Mouse (Mus musculus): ENCODE data around the gene Rab7.

The Rab7 gene

DNA sequence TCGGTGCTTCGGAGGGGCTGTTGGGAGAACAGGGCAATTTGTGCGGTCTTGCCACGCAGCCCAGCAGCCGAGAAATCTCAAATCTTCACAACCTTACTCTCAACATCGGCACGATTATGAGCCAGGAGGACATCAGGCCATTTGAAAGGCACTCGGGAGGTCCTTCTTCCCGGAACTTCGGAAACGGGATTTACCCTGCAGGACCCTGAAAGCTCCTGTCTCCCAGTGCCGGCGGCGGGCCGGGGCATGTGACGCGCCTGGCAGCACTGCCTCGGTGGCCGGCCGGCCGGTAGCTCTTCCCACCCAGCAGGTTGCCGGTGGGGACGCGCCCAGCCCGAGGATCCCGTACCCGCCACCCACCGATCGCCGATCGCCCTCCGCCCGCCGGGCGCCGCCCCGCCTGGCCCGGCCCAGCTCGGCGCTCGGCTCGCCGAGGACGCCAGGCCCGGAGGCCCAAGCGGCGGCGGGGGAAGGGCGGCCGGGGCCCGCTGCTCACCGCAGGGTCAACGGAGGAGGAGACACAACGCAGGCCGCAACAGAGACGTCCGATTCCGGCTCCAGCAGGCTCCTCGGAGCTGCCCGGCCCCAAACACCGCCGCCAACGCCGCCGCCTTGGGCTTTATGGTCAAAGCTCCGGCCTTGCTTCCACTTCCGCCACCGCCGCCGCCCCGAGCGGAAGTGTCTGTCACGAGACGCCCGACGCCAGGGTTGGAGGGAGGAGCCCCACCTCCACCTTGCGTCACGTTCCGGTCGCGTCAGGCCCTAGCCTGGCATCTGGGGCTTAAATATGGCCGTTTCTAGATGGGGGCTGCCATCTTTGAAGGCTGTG lies at the start of gene Rab7:
Gene Rab7 (minus strand): TSS at position 694 of the 829 bp plus-strand sequence.
- peak; percentile 95 to 97 for DNase-seq

DNA sequence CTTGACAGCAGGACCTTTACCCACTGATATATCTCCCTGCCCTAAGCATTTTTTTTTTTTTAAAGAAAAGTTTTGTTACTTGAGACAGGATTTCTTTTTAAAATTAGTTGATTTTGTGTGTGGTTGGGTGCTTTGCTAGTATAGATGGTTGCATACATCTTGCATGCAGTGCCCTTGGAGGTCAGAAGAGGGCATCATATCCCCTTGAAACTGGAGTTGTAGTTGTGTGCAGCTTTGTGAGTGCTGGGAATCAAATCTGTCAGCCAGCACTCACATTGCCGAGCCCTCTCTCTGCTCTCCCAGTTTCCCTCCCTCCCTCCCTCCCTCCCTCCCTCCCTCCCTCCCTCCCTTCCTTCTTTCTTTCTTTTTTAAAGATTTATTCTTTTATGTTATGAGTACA lies 43.9 kb upstream of the Rab7 start:
- DNase-seq: no peak

DNA sequence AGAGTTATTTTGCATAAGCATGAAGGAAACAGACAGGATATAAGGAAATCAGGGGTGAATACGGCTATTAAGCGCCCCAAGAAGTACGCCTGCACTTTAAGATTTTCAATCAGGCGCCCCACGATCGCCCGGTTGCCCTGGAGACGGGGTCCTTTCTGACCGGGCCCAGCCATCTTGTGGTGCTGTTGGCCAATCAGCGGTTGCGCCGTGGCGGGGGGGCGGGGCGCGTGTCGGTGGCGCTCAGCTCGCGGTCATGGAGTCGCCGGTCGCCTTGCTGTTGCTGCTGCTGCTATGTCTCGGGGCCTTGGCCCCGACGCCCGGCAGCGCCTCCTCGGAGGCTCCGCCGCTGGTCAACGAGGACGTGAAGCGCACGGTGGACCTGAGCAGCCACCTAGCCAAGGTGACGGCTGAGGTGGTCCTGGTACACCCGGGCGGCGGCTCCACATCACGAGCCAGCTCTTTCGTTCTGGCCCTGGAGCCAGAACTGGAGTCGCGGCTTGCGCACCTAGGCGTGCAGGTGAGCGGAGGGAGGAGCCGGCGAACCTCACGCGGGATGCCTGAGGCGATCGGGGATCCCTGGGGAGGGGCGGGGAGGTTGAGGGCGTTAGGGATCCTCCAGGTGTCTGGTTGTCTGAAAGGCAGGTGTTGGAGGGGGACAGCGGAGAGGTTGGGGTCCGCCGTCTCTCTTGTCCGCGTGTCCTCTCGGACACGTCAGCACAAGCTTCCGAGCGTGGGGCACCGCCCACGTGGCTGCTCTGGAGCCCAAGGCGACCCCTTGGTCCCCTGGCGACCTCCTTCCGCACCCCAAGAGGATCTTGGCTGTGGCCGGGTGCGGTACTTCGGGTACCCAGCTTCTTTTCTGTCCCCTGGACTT lies 39.4 kb upstream of the Rab7 start, which contains the start of gene Rpn1:
Gene Rpn1 (plus strand): TSS at position 205 of the 874 bp plus-strand sequence.
- peak; percentile 98 to 99 for DNase-seq

DNA sequence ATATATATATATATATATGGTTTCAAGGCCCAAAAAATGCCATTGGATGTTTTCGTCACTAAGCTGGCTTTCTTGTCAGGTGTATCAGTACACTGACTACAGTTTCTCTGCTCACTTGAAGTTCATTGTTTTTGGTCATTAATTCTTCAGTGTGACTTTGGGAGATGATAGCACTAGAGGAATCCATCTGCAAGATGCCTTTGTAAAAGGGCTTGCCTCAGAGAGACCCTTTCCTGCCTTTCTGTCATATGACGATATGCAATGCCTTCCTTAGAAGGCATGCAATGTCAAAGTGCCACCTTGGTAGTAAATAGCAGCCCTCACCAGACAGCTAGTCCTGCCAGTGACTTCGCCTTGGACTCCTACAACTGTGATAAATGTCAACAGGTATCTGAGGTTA lies 38.6 kb upstream of the Rab7 start:
- DNase-seq: no peak

DNA sequence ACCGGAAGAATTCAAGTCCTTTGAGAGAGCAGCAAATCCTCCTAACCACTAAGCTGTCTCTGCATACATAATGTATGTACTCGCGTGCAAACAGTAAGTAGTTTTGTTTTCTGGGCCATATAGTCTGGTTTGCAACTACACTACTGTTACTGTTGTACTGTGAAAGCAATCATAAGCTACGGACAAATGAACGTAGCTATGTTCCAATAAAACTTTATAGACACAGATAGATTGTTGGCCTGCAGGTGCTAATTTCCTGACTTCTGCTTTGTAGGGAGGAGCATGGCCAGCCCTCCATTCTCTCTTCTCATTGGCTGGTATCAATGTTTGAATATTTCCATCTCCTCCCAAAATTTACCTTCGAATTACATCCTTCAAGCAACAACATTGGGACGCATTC lies 38.0 kb upstream of the Rab7 start:
- DNase-seq: no peak

DNA sequence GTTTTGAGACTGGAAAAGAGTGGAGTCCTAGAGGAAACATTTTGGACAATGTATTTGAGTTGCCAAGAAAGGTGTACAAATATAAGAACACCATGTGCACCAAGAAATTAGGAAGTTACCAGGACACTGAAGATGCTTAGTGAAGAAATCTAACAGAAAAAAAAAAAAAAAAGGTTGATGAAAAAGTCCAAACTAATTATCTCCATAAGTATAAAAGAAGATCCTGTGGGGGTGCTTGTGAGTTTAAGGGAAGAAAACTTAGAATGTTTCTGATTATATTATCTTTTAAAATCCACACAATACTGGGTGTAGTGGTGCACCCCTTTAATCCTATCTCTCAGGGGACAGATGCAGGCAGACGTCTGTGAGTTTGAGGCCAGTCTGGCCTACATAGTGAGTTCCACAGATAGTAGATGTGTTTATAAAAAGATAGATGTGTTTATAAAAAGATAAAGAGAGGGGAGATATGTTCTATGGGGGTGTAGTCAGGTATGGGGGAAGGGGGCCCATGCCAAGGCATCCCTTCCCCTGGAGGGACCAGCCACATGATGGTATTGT lies 31.0 kb upstream of the Rab7 start:
- no peak for DNase-seq

DNA sequence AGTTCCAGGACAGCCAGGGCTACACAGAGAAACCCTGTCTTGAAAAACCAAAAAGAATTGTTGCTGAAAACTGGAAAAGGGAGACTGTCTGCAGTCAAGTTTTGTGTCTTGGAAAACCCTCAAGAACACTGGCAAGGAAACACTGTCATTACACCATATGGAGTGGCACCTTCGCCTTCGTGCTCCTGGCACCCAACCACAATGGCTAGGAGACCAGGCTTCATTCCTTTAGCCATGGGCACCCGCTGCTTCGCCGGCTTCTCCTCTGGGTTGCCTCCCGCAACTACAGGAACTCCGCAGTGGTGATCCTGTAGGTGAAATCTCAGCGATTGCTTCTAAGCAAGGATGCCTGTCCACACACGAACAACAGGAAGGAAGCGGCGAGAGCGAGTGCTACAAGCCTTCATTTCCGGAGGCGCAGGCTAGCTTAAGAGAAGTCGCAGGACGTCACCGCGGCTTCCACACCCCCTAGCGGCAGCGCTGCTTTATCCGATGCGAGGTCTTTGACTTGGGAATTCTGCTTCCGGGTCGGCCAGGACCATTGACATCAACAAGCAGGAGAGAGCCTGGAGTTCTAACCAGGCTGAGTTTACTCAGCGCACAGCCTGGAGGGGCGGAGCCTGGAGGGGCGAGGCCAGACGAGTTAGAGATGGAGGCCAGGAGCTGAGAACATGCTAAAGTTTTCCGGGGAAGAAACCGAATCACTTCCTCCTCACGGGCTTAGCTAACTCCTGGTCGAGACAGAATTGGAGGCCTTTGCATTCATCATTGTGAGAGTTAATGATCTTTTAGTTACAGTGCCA lies 29.9 kb upstream of the Rab7 start:
- peak; percentile 94 to 96 for DNase-seq

DNA sequence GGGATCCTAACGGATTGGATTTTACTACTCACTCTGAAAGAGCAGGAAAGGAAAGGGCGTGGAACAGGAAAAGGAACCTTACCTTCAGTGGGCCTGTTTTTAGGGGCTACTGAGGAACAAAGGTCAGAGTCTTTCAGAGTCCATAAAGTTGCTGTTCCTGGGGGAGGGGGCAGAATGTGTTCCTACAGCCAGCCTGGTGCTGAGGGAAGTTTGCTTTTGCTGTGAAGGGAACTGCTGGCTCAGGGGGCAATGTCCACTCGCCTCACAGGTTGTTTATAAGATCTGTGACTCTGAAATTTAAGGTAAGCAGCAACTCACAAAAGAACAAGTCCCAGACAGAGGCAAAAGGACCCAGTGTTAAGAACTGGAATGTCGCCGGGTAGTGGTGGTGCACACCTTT lies 26.1 kb upstream of the Rab7 start:
- DNase-seq: no peak

DNA sequence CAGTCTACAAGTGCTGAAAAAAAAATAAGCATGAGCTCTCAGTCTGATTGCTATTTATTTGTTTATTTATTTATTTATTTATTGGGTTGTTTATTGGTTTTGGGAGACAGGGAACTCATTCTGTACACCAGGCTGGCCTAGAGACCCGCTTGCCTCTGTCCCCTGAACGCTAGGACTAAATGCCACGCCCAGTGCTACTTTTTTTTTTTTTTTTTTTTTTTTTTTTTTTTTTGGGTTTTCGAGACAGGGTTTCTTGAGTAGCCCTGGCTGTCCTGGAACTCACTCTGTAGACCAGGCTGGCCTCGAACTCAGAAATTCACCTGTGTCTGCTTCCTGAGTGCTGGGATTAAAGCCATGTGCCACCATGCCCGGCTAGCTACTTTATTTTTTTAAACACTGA lies 25.4 kb upstream of the Rab7 start:
- DNase-seq: no peak

DNA sequence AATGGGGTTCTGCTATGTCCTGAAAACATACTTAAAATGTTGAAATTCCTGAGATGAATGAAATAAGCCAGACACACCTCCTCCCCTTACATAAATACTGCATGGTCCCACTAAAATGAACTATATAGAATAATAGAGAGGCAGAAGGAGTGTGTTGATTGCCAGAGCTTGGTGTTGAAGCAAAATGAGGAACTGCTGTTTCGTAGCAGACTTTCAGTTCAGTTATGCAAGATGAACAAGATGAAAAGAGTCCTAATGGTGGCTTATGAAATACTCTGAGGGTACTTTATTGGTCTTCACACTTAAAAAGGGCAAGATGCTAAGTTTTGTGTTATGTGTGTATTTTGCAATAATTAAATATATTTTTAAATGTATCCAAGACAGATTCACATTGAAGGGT lies 23.7 kb upstream of the Rab7 start:
- DNase-seq: no peak

DNA sequence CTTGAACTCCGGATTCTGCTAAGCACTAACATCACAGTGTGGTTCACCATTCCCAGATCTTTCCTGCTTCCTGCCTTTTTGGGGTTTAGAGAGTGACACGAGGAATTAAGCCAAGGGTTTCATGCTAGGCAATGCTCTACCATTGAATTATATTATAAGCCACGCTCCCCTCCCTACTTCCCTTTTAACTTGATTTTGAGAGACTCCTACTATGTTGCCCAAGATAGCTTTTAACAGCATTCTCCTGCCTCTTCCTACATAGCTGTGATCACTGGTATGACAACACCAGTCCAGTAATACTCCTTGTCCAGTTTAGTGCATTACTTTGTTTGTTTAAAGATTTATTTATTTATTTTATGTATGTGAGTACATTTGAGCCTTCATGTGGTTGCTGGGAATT lies 22.7 kb upstream of the Rab7 start:
- no peak for DNase-seq

DNA sequence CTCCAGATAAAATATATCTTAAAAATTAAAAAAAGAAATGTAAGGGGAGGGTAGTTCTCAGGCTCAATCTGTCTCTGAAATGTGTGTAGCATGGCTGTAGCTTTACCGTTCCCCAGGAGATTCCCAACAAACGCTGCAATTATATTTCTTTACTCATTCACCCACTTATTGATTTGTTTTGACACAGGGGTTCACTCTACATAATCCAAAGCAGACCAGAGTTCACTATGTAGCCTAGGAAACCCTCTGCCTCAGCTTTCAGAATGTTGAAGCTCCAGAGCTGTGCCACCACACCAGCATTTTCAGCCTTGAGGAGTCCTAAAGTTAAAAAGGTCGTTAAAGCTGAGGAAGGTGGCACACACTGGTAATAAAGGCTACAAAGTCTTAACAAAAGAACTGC lies 20.9 kb upstream of the Rab7 start:
- no peak for DNase-seq

DNA sequence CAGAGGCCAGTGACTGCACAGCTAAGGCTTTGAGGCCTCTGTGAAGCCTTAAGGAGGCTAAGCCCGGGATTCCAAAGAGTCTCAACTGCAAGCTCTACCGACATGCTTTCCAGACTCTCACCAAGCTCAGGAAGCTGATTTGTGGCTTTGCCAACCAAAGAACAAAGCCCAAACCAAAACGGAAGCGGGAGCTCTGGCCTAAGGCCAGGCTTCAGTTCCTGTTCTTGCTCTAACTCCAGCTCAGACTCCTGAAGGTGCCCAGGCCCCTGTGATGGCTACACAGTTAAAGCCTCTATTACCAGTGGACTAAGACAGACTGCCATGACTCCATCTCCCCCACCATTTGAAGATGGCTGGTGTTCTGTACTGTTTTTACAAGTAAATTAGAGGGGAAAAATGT lies 20.0 kb upstream of the Rab7 start:
- peak in 1 of 2 experiments; percentile 17 for DNase-seq

DNA sequence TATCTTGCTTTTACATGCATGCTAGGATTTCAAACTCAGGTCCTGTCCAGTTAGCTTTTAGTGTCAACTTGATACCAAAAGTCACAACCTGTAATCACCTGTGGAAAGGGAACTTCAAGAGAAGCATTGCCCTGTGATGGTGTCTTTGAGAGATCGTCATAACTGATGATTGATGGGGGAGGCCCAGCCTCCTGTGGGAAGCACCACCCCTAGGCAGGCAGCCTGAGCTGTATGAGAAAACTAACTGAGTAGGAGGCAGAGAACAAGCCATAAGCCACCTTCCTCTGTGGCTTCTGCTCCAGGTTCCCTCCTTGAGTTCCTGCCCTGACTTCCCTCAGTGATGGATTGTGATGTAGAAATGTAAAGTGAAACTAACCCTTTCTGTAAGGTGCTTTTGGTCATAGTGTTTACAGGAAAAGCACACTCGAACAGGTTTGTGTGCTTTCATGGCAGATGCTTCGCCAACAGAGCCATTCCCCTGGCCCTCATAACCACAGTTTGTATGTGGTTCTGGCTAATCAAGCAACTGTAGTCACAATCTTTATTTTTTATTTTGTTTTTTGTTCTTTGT lies 19.1 kb upstream of the Rab7 start:
- DNase-seq: no peak

DNA sequence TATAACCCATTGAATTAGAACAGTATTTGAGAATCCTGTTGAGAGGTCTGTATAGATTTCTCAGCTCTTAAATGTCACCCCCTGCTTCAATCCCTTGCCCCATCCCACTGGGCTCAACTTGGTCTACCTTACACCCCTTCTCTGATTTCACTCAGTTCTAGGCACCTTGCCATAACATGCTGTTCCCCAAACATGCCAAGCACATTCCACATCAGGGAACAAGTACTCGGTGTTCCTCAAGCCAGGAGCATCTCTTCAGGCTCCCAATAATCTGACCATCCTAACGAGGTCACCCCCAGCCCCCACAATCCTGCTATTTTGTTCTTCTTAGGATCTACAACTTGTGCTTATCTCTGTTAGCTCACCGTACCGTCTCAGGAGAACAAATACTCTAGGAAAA lies 17.3 kb upstream of the Rab7 start:
- DNase-seq: no peak

DNA sequence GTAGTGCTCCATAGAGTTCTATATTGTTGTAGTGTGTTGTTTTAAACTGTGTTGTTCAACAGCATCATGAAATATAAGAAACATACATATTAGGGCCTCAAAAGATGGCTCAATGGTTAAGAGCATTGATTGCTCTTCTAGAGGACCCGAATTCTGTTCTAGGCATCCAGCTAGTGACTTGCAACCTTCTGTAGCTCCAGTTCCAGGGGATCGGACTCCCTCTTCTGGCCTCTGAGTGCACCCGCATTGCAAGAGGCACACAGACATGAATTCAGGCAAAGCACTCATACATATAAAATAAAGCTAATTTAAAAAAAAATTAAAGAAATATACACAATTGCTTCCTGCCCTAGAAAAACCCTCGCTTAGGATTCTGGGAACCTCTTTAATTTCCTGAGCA lies 16.3 kb upstream of the Rab7 start:
- DNase-seq: no peak

DNA sequence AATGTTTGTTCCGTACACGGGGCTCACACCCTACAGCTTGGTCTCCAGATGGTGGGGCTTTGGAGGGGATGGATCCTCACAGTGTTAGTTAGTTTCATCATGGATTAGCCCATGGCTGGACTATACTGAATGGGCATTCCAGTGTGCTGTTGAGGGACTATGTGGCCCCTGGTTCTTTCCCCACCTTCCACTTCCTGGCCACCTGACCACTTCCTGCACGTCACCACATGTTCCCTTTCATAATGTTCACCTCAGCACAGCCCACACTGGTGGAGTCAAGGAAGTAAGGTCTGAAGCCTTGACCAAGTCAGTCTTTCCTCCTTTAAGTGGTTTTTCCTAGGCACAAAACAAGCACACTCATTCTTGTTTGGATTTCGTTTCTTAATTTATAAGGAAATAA lies 15.5 kb upstream of the Rab7 start:
- DNase-seq: no peak

DNA sequence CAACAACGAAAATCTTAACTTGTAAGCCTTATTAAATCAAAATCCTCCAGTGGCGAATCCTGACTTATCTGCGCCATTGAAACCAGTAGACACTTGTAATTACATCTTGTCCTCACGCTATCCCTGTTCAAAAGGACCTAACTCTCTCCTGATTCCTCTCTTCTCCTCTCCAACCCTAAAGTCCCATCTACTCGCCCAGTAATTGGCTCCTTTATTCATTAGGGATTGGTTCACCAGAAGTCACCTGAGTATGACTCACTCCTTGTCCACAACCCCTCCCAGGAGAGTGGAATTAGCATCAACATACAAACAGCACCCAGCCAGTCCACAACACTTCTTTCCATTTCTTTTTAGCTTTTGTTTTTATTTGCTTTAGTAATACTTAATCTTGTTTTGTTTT lies 14.8 kb upstream of the Rab7 start:
- no peak for DNase-seq

DNA sequence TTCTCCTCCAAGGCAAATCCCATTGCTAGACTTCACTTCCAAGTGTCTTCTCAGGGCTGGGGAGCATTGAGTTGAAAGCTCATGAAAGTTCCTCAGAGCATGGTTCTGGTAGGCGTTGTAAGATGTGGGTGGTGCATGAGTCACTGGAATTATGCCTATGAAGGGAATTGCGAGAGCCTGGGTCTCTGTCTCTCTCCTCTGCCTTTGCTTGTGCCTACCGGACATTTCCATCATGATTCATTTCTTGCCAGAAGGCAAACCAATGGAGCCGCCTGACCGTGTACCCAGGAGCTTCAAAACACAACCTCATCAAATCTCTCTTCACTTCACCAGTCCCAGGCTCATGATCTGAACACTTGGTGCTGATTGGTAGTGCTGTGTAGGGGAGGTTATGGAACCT lies 11.8 kb upstream of the Rab7 start:
- DNase-seq: no peak

DNA sequence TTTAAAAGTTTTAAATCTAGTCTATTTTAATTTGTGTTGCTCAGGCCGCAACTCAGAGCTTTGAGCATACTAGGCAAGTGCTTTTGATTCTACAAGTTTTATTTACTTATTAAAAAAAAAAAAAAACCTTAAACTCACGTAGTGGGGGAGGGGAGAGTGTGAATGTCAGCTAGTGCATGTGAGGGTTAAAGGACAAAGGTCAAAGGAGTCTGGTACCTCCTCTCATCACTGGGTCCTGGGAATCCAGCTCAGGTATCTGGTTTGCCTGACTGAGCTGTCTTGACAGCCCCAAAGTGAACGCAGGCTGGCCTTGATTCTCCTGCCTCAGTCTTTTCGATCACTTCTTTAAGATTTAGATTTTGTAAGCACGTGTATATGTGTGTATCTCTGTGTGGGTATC lies 10.6 kb upstream of the Rab7 start:
- no peak for DNase-seq

DNA sequence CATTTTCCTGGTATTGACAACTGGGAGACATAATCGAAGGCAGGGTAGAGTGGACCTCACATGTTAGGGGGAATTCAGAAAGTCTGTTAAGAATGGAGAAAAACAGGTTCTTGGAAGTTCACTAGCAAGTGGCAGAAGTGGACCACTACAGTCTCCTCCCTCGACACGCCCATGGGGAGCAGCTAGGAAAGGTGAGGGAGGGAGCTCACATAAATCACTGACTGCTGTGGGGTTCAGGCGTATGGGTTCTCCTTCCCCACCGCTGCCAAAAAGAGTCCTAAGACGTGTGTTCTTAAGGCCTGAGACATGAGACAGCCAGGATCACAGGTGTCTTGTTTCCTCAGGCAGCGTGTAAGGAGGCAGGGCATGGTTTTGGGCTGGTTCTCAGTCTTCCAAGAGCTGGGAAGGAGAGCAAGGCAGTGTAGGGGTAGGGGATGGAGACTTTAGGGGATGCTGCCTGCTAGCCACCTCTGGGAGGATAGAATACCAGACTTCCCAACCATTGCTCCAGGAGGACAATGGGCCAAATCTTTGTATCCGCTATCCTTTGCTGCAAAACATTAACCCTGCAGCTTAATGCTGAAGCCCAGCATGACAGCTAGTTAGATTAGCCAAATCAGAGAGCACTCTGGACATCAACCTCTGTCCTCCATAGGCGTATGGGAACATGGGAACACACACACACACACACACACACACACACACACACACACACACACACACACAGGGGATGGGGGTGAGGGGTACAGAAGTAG lies 9.2 kb upstream of the Rab7 start:
- DNase-seq: no peak
